Mouse (Mus musculus): Measurements from ENCODE around the gene Rab5b. TPM values are rescaled to one million over a fixed set of nuclear protein-coding genes. Genes with fewer than 3 reads are reported as not detected.

The Rab5b gene
- total RNA-seq, 2 experiments from 2014 or later = 113 TPM

DNA sequence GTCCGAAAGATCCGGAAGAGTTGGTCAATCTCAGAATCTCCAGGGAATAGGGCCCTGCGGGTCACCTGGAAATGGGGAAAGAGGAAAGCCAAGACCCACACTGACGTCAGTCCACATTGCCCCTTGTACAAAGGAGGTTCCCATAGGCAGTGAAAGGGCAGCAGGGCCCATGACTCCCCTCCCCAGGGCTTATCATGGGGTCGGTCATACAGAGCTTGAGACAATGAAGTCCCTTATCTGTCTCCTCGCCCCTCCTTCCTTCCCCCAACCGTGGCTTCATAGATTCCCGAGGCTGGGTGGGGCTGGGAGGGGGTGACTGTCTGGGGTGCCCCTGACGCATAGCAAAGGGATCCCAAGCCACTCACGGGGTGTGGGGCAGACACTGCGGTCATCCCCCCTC lies 3.5 kb upstream of the Rab5b start:
- intact Hi-C loops (cut with DNase I) = no loop called here
- no peak for DNase-seq

DNA sequence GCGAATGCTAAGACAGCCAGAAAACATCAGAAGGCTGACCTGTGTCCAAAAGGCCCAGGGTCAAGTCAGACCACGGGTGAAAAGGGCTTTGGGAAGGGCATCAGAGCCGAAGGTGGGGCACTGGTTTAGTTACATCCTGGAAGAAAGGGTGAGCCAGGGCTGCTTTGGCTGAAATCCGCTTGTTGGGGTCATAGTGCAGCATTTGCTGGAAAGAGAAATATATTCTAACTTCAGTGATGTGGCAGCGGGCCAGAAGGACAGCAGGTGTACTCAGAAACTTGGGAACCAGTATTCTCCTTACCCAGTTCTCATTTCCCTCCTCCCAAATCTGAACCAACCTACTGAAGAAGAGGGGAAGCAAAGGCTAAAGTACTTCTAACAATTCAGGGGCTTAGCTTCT lies 2.9 kb upstream of the Rab5b start:
- intact Hi-C loops (cut with DNase I) = no loop called here
- DNase-seq = no peak

DNA sequence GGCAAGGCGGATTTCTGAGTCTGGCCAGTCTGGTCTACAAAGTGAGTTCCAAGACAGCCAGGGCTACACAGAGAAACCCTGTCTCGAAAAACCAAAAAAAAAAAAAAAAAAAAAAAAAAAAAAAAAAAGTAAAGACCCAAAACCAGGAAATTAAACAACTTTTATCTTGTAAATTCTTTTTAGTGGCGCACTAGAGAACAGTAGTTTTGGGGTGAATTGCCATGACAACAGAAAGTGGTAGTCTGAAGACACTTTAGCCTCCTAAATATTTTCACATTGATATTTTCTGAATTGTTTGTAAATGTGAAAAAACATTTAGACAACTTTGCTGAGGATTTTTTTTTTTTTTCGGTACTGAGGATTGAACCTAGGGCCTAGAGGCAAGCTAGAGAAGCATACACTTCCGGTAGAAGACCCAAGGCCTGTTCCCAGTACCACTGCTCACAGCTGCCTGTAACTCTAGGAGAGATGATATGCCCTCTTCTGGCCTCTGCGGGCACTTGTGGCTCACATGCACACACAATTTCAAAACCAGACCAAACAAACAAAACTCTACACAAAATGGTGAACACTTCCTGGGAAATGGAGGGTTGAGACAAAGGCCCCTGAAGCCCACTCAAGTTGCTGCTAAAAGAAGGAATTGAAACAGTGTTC lies 1.1 kb upstream of the Rab5b start:
- DNase-seq = no peak
- intact Hi-C loops (cut with DNase I) = no loop called here

DNA sequence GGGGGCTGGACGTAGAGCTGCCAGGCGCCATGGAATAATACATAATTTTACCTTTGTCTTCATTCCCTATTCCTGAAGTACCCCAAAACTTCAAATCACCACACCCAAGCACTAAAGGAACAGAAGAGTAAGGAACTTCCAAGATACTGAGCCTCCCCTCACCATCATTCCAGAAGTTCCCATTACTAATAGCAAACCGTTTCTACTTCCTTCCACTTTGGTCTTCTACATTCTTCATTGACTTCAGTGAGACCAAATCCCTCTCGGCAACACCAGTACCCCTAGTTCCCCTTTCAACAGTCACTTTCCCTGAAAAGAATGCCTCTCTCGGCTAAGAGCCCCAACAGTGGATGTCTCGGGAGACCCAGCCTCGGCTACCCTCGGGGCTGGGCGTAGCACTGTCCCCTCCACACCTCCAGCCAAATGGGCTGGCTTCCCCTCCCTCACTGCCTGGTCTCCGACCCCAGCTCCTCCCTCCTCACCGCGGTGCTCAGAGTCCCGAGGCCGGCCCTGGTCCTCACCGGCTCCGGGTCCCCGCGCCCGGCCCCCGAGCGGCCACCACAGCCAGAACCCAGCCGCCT lies 563 bp downstream of the Rab5b start:
- DNase-seq = no peak
- intact Hi-C loops (cut with DNase I) = no loop called here

DNA sequence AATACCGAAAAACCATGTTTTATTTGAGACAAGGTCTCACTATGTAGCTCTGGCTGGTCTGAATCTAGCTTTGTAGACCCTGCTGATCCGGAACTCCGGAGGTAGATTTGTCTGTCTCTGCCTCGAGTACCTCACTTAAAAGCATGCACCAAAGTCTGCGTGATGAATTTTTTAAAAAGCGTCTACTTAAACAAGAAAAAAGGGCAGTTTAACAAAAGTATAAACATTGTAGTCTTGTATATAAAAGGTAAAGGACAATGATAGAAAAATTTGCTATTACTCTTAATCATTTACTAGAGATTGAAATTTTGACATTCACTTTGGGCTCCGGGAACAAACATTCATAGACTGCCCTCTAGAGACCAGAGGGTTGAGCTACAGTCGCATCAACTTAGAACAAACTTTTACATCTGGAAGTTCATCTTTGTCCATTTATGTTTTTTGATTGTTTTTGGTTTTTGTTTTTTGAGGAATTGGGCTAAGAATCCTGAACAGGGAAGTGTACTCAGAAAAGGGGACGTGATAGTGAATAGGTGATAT lies 21.5 kb downstream of the Rab5b start:
- intact Hi-C loops (cut with DNase I) = loop anchor here (10.0 kb wide), 1 partner anchor 110 kb away; the partner anchor contains the start of gene Pa2g4
- no peak for DNase-seq

DNA sequence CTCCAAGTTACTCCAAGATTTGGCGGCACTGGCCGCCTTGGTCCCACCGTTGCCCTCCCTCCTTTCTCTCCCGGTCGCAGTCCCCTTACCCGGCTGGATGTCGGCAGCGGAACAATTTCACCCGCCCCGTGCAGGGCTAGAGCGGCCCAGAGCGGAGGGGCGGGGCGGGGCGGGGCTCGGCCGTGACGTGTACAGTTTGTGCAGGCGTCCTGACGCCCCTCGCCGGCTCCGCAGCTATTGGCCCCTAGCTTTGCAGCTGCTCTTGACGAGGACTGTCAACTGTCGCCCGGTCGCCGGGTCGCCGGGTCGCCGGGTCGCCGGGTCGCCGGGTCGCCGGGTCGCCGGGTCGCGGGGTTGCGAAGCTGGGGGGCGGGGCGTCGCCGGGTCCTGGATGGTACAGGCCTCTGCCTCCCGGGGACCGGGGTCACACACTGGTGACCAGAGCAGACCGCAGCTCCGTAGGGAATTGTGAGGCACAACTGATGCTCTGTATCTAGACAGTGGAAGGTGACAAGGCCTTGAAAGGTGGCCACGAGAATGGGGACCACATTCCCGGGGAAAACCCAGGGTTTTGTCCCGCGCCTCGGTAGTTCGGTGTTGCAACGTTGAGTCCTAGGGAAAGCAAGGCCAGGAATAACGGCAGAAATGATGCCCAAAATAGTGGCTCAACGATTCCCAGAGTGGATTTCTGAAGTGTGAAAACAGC lies 22.1 kb downstream of the Rab5b start, which contains the start of gene Suox:
Suox (minus strand) TSS at position 311 of the 706 bp plus-strand sequence.
- DNase-seq = peak; percentile 88

DNA sequence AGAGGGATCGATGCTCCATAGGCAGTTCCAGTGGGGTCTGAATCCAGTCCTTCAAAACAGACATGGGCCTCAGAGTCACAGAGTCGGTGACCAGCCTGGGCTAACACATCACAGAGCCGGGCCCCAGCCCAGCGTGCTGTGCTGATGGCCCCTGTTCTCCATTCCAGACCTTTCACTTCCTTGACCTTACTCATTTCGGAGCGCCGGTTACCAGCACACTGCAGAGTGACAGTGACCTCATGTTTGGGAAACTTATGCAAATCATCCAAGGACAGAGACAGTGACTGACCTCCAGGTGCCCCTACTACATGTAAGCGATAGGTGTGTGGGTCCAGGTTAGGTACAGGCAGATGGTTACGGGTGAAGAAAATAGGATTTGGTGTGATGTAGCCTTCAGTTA lies 24.9 kb downstream of the Rab5b start:
- DNase-seq = no peak
- intact Hi-C loops (cut with DNase I) = loop anchor here (10.0 kb wide), 1 partner anchor 106 kb away; the partner anchor contains the start of gene Pa2g4

More for the DNA sequence above, 22.1 kb downstream of the Rab5b start, which contains the start of gene Suox:
- intact Hi-C loops (cut with DNase I) = loop anchor here (10.0 kb wide), 1 partner anchor 109 kb away; the partner anchor contains the start of gene Pa2g4

DNA sequence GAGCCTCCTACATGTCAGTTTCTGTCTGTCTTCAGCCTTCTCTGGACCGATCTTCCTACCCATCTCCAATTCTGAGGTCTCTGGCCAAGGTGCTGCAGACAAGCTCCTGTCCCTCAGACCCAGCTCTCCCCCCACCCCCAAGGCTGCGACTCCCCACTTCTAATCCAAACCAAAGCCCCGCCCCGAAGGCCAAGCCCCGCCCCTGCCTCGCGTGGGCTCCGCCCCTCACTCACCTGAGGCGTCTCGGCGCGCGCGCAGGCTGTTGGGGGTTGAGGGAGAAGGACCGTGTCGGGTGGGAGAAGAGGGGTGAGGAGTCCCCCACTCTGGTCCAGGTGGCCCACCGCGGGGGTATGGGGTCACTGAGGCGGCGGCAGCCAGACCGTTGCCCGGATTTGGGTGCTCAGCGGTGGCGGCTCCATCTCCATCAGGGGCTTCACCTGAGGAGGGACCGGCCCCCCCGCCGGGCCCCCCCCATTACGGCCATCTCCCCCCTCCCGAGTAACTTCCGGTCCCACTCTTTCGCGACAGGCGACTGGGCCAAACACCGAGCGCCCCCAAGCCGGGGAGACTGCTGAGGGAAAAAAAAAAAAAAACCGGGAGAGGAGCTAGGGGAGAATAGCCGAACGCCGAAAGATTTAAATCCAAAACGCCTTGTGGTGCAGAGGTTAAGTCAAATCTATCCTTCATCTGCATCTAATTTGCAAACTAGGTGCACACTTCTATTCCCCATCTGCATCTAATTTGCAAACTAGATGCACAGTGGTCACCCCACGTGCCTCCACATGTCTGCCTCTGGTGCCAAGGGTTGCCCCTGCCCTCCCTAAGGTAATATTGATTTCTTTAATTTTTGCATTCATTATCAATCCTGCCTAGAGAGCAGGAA lies 27.0 kb downstream of the Rab5b start:
- intact Hi-C loops (cut with DNase I) = no loop called here
- DNase-seq = peak; percentile 74

DNA sequence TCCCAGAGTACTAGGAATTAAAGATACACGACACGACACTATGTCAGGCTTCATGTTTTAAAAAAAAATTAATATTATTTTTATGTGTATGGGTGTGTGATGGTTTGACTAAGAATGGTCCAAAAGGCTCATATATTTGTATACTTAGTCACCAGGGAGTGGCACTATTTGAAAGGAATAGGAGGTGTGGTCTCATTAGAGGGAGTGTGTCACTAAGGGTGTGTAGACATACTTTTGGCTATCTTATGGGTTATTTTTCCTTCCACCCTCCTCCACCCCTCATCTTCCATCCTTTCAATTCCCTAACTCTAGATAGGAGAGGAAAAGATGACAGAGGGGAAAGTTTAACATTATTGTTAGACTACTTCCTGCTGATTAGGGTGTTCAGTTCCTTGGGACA lies 30.3 kb downstream of the Rab5b start:
- intact Hi-C loops (cut with DNase I) = no loop called here
- DNase-seq = no peak

DNA sequence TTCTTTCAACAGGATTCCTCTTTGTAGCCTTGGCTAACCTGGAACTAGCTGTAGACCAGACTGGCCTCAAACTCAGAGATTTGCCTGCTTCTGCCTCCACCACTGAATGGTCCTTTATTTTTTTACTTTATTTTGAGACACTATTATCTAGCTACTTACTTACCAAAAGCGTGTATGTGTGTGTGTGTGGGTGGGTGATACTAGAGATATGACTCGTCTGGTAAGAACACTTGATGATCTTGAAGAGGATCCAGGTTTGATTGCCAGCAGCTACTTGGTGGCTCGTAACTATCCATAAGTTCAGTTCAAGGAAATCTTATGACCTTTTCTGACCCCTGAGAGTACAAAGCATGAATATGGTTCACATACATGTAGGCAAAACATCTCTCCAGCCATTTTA lies 30.8 kb downstream of the Rab5b start:
- no peak for DNase-seq
- intact Hi-C loops (cut with DNase I) = no loop called here

DNA sequence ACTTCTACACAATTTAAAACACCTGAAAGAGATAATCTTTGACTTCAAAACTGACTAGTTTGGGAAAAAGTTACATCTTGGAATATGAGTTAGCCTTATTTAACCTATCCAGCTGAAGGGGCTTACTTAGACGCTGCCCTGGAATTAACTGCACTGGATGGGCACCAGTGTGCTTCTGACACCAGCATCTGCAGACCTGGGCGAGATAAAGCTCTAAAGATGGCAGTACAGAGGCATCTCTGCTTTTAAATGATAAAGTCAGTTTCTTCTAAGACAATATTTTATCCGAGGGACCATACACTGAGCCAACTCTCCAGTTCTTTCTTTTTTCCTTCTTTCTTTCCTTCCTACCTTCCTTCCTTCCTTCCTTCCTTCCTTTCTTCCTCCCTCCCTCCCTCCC lies 31.3 kb downstream of the Rab5b start:
- no peak for DNase-seq
- intact Hi-C loops (cut with DNase I) = no loop called here

DNA sequence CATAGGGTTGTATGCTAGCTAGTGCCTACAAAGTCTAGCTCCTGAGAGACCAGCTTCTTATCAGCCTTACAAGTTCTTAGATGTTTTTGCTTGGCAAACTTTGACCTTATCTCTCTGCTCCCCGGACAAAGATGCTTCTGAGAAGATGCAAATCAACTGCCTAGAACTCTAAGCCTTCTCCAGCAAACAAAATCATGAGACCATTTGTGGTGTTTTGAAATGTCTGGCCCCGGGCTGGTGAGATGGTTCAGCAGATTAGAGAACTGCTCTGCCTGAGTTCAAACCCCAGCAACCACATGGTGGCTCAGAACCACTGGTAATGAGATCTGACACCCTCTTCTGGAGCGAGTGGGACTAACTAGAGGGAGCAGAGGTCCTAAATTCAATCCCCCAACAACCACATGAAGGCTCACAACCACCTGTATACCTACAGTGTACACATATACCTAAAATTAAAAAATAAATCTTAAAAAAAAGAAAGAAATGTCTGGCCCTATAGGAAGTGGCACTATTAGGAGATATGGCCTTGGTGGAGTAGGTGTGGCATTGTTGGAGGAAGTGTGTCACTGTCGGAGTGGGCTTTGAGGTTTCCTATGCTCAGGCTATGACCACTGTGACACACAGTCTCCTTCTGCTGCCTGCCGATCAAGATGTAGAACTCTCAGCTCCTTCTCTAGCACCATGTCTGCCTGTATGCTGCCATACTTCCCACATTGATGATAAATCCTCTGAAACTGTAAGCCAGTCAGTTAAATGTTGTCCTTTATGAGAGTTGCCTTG lies 32.4 kb downstream of the Rab5b start:
- DNase-seq = no peak
- intact Hi-C loops (cut with DNase I) = no loop called here

DNA sequence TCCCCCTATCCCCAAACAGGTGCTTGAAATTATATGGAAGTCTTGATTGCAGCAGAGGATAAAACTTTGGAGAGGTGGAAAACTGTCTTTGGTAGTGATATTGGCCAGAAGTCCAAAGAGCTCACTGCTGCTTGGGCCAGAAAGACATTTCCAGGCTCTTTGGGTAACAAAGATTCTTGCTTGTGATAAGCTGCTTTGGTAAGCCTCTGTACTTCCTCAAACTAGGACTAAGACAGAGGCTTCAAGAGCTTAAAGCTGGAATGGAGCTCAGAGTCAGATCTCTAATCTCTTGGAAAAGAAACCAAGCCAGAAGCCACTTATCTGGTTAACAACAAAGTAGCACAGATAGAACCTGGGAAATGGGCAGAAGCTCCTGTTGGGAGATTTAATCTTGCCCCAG lies 33.6 kb downstream of the Rab5b start:
- DNase-seq = no peak
- intact Hi-C loops (cut with DNase I) = no loop called here

DNA sequence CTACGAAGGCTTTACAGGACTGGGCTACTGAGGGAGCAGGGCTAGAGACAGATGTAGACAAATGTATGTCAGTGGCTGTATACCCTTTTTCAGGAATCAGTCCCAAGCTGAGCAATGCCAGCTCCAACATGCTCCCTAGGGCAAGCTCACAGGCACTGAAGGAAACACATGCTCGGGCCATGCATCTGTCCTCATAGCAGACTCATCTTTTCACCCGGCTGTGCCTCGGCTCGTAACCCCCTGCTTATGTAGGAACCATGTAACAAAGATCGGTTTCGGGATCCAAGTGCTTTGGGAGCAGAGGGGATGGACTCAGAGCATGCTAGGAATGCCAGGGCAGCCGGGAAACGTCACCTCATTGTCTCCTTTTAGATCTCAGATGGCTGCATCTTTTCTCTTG lies 36.6 kb downstream of the Rab5b start:
- intact Hi-C loops (cut with DNase I) = no loop called here
- DNase-seq = no peak

DNA sequence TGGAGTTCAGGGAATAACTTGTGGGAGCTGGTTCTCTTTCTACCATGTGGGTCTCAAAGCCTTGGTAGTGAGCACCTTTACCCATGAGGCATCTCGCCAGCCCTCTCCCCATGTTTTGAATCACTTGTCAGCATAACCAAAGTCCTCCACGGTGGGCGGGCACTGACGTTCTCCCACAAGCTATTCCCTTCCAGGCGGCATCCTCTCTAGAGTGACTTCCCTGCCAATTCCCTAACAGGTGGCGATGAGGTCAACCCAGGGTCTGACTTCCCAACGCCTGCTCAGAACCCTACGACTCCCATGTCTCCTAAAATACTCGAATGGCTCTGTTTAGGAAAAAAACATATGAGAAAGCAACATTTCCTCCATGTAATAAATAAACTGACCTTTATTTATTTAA lies 38.2 kb downstream of the Rab5b start:
- DNase-seq = no peak
- intact Hi-C loops (cut with DNase I) = no loop called here

DNA sequence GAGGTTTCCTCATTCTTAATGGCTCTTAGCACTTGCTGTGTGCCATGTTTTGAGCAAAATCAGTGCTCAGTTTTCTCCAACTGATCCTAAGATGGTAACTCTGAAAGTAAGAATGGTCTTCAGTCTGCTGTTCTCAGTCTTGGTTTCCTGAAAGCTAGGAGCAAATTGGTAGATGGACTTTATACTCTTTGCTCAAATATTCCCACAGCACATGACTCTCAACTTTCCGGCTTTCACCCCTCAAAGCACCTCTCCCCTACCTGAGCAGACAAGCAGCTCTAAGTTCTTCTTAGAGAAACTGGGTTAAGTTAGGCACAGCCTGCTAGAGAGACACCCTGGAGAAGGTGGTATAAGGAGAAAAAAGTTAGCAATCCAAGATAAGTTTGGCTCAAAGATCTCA lies 39.3 kb downstream of the Rab5b start:
- no peak for DNase-seq
- intact Hi-C loops (cut with DNase I) = no loop called here

DNA sequence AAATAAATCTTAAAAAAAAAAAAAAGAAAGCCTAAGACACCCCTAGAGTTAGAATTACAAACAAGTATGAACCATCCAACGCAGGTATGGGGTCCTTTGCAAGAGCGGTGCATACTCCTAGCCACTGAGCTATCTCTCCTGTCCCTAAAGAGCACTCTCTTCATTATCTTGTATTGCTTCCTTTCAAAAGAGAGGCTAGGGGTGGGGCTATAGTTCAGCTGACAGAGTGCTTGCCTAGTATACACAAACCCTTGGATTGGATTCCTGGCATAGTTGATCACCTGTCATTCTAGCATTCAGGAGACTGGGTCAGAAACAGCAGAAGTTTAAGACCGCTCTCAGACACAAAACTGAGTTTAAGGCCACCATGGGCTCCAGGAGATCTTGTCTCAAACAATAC lies 40.8 kb downstream of the Rab5b start:
- intact Hi-C loops (cut with DNase I) = no loop called here
- no peak for DNase-seq

DNA sequence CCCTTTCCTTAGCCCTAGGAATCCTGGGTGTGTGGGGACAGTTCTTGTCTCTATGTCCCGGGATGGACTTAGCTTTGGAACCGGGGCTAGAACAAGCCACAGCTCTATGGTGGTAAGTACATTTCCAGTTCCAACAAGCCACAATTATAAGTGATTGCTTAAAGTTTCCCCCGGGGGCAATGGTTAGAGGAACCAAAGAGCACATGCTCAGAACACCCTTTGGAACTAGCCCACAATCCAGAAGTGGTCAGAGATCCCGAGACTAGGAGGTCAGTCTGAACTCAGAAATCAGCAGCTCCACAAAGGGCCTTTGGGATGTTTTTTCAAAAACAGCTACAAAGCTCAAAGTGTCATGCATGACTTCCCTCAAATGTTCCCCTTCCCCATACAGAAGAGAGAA lies 42.2 kb downstream of the Rab5b start:
- DNase-seq = no peak
- intact Hi-C loops (cut with DNase I) = no loop called here

DNA sequence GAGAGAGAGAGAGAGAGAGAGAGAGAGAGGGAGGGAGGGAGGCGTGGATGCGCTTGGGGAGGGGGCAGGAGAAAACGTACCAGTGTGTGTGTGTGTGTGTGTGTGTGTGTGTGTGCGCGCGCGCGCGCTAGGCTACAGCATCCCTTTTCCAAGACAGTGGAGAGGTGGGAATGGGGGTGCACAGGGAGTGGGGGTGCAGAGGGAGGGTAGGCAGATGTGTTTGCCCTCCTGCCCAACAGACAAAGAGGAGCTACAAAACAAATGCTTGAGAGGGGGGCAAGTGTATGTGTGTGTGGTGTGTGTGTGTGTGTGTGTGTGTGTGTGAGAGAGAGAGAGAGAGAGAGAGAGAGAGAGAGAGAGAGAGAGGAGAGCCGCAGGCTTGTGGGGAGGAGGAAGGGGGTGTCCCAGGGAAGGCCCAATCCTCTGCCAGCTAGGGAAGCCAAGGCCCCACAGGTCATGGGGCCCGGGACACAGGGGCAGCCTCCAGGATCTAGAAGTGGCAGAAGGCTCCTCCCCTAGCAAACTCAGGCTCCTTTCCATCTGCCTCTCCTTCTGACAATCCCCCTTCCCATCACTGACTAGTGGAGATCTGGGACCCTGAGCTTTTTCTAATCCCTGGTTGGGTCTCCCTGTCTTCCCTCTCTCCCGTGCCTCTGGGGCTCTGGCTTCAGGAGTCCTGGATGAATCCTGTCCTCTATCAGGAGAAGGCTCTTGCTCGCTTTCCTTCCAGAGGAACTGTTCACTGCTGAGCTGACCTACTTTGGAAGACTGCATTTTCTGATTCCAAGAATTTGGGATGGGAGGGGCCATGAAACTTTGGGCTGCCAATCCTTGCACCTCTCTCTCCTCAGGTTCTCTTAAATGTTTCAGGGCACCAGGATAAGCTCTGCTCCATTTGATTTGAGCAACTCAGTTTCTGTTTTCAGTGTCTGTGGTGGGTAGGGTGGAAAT lies 49.6 kb downstream of the Rab5b start:
- DNase-seq = peak; percentile 61
- intact Hi-C loops (cut with DNase I) = no loop called here

All from left cerebral cortex, postnatal 4 days (tissue).